Mouse (Mus musculus) T-cell, adult 2 months (primary cell): ENCODE results near the gene Spryd3.
"Not testable (repeated sequence)": the region's sequence is repeated elsewhere in the genome, so short reads cannot be mapped to it uniquely, and the experiment has no call there.

ENCODE experiments used
- DNase-seq: peaks from one replicate; pipeline ENCODE4 v3.0.0; 2022; ENCODE audit warnings: low spot score

The Spryd3 gene

GRCm38 (mm10) chr15:102136129-102136758 is at the start of gene Spryd3:
TSS of gene Spryd3 (minus strand) at chr15:102136234.
- peak; percentile 97 for DNase-seq

DNA sequence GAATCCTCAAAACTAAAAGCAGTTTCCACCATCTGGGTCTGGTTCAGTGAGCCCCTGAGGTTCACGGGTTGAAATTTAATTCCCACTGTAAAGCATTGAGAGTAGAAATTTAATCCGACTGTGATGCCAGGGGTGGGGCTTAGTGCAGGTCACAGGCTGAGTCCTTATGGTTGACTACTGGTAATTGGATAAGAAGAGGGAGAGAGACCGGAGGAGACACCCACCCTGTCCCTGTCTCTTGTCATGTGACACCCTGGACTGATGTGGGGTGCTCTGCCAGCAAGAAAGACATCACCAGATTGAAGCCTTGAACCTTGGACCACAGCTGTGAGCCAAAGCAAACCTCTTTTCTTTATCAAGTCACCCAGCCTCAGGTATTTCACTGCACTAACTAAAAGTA is 47.0 kb upstream of the Spryd3 start:
- no peak for DNase-seq

GRCm38 (mm10) chr15:102179924-102180323 is 43.9 kb upstream of the Spryd3 start:
- no peak for DNase-seq

DNA sequence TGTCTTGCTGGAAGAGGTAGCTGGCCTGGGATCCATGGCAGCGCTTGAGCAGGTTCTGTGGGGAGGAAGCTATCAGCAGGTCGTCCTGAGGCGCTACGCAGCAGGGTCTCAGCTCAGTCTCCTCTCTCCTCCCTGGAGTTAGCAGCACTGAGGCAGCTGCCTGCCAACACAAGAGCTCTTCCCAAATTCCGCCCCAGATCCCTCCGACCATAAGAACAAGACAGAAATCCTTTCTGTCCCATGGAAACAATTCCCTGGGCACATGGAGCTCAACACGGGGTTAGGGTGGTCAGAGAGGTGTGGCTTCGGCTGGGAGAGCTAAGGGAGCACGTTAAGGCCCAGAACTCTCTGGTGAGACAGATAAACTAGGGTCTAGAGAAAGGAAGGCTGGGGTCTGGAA is 43.1 kb upstream of the Spryd3 start:
- DNase-seq = no peak

DNA sequence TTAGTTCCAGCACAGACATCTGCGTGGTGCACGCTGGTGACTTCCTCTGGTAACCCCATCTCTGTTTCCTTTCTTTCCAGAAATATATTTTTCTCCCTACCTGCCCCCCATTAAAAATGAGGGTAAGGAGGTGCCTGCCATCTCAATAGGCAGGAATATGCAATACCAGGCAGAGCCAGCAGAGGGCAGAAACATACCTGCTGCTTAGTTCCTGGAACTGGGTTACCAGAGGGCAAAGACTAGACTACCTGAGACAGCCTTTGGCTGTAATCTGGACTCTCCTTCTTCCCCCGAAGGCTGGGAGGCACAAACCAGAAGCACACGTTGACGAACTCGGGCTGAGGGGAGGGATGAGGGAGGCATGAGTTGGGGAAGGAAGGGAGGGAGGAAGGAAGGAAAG is 42.2 kb upstream of the Spryd3 start:
- DNase-seq = peak; percentile 75

GRCm38 (mm10) chr15:102177417-102177816 is 41.4 kb upstream of the Spryd3 start:
- DNase-seq = no peak

- no peak for DNase-seq
Observed at GRCm38 (mm10) chr15:102176571-102177316, 40.7 kb upstream of the Spryd3 start.

- no peak for DNase-seq
Observed at GRCm38 (mm10) chr15:102175736-102176319, 39.8 kb upstream of the Spryd3 start.

- DNase-seq = no peak
Observed at GRCm38 (mm10) chr15:102173581-102173980, 37.5 kb upstream of the Spryd3 start.

DNA sequence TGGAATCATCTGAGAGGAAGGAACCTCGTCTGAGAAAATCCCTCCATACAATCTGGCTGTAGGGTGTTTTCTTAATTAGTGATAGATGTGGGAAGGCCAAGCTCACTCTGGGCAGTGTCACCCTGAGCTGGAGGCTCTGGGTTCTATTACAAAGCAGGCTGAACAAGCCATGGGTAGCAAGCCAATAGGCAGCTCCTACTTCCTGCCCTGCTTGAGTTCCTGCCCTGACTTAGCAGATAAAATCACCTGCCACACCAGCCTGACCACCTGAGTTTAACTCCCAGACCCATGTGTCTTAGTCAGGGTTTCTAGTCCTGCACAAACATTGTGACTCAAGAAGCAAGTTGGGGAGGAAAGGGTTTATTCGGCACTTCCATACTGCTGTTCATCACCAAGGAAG is 33.0 kb upstream of the Spryd3 start:
- DNase-seq = no peak

- DNase-seq = no peak
Observed at GRCm38 (mm10) chr15:102167620-102168021, 31.6 kb upstream of the Spryd3 start.

DNA sequence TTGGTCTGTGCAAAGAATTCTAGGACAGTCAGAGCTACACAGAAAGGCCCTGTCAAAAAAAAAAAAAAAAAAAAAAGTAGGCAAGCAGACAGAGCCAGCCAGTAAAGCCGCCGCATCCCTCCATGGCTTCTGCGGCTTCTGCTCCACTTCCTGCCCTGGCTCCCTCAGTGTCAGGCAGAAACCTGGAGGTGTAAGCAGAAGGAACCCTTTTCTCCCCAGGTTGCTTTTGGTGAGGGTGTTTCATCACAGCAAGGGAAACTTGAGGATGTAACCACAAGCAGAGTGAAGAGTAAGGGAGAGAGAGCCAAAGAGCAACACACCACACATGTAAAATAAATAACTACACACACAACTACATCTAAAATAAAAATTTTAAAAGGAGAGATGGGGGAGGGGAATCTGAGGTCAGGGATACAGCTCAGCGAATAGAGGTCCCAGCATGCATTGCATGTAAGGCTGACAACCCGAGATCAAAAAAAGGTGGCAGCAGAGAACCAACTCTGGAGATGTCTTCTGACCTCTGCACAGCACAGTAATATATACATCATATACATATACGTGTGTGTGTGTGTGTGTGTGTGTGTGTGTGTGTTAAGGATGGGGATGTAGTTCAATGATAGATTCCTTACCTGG is 29.6 kb upstream of the Spryd3 start:
- DNase-seq = peak; percentile 40

- DNase-seq = no peak
Observed at GRCm38 (mm10) chr15:102163900-102164693, 28.1 kb upstream of the Spryd3 start.

DNA sequence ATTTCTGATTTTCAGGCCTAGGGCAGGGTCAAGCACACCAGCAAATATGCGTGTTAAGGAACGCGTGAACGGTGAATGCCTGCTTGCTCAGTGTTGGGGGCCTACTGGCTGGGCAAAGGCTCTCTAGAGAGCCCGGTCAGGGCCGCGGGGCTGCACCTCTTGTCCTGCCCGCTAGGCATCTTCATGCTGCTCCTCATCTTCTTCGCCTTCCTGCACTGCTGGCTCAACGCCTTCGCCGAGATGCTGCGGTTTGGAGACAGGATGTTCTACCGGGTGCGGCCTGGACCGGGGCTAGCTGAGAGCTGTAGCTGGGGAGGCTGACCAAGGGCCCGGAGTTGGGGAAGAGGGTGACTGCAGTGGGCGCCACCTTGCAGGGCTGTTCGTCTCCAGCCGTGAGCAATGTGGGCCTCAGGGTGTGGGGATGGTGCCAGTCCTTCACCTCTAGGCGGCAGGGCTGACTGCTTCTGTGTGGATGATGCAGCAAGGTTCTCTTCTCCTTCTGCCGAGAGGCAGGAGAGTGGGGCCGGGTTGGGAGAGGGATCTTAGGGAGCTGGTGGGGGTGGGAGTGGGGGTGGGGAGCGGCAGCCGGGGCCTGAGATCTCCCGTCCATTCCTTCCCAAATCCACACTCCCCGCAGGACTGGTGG is 24.5 kb upstream of the Spryd3 start:
- DNase-seq = peak; percentile 27

- no peak for DNase-seq
Observed at GRCm38 (mm10) chr15:102156836-102157235, 20.8 kb upstream of the Spryd3 start.

- not testable (repeated sequence) for DNase-seq
Observed at GRCm38 (mm10) chr15:102155006-102155405, 19.0 kb upstream of the Spryd3 start.

DNA sequence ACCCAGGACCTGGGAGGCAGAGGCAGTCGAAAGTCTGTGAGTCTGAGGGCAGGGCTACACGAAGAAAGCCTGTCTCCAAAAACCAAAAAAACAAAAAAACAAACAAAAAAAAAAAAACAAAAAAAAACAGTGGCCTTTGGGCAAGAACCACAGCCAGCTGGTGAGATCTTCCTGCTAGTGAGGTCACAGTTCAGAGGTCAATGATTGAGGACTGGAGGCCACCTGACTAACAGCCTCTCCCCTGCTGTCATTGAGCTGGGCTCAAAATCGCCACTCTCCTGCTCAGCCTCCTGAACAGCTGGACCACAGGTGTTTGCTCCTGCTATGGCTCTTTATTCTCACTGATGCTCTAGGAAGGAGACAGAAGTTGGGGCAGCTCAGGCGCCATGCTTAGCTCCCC is 16.6 kb upstream of the Spryd3 start:
- no peak for DNase-seq

DNA sequence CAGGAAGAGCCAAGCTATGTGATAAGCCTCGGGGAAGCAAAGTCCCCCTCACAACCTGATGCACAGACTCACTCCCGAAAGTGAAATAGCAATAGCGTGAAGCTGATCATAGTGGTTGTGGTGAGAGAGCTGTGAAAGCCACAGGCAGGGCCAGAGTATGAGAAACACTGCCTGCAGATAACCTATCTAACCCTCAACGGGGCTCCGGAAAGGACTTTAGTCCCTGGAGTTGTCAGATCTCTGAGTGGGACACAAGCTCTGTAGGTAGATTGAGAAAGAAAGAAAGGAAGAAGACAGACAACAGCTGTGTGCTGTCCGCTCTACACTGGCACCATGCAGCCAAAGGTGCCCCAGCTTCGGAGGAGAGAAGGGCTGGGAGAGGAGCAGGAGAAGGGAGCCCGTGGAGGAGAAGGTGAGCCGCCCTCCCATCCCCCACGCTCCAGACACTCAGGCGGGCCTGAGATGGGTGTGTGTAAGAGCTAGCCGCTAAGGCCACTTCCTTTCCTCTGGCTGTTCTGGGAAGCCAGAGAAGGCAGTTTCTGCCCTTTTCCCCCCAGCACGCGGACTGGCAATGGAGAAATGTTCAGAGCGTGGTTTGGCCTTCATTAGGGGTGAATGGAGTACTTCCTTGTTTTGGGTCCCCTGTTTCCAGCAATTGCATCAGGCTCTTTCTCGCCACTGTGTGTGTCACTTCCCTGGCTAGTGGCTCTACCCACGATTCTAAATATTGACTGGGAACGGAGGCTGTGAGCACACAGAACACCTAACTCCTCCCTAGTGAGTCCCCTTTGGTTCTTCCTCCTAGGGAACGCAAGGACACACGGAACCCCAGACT is 14.5 kb upstream of the Spryd3 start, which contains the start of gene Soat2:
Gene Soat2, plus strand, starts transcription at position 226 of the 835 bp plus-strand sequence.
- peak; percentile 49 for DNase-seq

DNA sequence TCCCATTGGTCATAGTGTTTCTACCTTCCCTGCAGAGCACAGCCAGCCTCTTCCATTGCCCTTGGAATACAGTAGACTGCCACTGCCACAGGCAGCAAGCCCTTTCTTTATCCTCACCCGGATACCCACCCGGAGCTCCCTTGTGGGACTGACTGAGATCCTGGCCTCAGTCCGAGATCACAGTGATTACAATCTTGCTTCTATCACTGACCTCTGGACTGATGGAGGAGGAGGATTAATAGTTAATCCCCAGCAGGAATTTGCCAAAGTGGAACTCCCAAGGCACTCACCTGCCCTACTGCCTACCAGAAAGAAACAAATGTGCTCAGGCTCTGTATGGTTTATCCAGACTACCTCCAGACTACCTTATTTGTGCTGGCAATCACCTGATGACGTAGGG is 13.5 kb upstream of the Spryd3 start:
- DNase-seq = no peak

DNA sequence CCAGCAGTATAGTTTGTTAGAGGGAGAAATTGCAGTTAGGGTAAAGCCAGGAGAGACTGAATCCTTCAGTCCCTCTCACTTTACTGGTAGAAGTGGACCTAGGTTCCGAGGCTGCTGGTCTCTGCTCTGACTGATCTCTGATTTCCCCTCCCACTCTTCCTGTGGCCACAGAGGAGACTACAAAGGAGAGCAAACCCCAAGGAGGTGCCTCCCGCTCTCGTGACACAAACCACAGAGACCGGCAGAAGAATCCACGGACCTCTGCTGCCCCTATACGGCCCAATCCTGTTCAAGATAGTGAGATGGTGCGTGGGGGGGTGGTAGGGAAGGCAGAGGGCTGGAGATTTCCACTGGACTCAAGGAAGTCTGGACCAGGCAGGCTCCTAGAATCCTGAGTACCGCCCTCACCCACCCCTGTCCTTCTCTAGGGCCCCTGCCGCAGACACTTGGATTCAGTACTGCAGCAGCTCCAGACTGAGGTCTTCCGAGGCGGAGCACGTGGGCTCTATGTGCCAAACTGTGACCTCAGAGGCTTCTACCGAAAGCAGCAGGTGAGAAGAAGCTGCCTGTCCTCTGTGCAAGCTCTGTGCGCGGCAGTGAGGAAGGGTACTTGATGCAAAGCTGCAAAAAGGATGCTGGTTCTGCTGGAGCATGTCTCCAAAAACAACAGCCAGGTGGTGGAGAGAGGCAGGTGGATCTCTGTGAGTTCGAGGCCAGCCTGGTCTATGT is 11.8 kb upstream of the Spryd3 start:
- peak; percentile 17 for DNase-seq
